Mouse (Mus musculus): ENCODE measurements at regions not wholly inside any gene's neighbourhood (a gene's known extent, or its start where the extent isn't known, plus 50 kb on each side); places are given as distances from the start of the nearest gene placed in this dataset.

GRCm38 (mm10) chr8:112933815-112934214, 364.0 kb downstream of the Cntnap4 start:
- DNase-seq = no peak
- intact Hi-C loops (cut with DNase I) = no loop called here

DNA sequence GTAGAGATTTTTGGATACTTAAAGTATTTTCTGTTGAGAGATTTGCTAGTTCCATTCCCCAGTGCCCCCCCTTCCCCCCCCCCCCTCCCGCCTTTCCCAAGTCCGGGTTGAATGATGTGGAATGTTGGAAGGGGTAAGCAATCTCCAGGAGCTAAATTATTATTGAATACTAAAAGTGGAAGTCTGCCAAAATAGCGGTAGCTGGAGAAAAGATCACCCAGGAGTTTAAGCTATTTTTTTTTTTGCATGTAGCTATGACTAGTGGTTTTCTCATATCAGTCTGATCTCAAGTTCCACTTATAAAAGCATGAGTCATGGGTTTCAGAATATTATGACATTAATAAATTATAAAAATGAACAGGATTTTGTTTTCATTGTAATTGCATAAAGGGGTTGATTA, 365.6 kb downstream of the Cntnap4 start:
- DNase-seq = no peak
- intact Hi-C loops (cut with DNase I) = no loop called here

DNA sequence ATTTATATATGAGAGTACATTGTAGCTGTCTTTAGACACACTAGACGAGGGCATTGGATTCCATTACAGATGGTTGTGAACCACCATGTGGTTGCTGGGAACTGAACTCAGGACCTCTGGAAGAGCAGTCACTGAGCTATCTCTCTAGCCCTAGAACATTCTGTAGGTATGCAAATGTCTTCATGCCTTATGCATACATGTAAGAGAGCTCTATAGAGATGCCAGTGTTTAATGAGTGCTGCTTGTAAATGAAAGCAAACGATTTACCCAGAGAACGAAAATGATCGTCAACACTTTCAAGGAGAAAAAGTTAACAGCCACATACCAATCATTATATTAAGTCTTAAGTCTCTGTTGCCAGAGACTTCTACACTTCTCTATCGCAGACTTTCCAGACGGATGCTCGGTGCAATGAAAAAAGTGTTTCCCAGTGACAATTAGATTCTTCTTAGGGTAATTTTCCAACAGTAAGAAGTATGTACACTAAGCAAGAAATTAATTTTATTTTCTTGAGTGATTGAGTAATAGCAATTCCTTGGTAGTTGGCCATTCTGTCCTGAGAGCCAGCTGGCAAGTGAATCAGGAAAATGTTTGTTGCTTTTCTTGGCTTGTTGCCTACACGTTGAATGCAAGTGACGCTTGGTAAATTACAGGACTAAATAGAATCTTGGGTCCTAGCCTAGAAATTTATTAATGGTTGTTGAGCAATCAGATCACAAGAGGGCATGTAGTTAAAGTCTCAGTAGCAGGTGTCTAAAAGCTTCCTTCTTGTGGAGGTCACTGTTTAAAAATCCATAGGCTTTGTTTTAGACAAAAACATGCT, 366.3 kb downstream of the Cntnap4 start:
- peak; percentile 19 to 25 for DNase-seq
- intact Hi-C loops (cut with DNase I) = no loop called here

GRCm38 (mm10) chr8:112972418-112972817, 402.6 kb downstream of the Cntnap4 start:
- peak; percentile 22 to 62 for DNase-seq
- intact Hi-C loops (cut with DNase I) = loop anchor here (2.0 to 5.0 kb wide), 4 partner anchors 400 to 925 kb away; partner anchors contain the start of gene Cntnap4

DNA sequence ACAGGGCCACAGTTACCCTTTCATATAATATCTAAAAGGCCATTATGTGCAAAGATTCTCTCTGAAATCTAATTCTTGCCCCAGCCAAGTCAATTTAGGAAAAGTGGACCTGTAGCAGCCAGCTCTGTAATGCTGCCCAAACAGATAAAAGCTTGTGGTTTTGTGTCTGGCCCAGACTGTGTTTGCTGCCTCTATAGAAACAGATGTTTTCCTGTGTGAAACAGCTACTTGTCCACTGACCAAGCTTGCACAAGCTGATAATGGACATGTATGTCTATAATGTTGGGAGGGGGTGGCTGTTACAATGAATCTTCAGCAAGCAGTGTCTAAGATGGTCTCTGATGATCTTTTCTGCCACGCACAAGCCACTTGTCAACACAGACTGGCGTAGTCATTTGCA, 405.9 kb downstream of the Cntnap4 start:
- no peak for DNase-seq
- intact Hi-C loops (cut with DNase I) = no loop called here

DNA sequence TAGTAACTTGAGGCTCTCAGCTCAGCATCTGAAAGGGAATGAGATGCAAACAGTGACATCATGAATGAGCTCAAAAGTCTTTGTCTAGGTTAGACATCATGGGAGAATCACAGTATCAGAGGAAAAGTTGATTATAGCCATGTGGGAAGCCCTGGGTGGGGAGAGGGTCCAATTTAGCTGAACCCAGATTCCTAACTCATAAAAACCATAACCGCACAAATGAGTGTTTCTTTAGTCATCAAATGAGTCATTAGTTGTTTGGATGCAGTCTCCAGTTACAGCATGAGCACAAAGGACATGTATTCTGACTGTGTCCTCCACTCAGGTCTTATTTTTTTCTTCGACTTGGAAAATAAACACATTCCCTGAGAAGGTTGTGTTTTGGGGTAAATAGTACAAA, 406.5 kb downstream of the Cntnap4 start:
- intact Hi-C loops (cut with DNase I) = no loop called here
- DNase-seq = no peak

GRCm38 (mm10) chr8:112993781-112994180, 423.9 kb downstream of the Cntnap4 start:
- DNase-seq = no peak
- intact Hi-C loops (cut with DNase I) = no loop called here

GRCm38 (mm10) chr8:113007356-113007755, 437.5 kb downstream of the Cntnap4 start:
- DNase-seq = no peak
- intact Hi-C loops (cut with DNase I) = no loop called here

- DNase-seq = no peak
- intact Hi-C loops (cut with DNase I) = no loop called here
These were observed 459.0 kb downstream of the Cntnap4 start for GRCm38 (mm10) chr8:113028880-113029279.

DNA sequence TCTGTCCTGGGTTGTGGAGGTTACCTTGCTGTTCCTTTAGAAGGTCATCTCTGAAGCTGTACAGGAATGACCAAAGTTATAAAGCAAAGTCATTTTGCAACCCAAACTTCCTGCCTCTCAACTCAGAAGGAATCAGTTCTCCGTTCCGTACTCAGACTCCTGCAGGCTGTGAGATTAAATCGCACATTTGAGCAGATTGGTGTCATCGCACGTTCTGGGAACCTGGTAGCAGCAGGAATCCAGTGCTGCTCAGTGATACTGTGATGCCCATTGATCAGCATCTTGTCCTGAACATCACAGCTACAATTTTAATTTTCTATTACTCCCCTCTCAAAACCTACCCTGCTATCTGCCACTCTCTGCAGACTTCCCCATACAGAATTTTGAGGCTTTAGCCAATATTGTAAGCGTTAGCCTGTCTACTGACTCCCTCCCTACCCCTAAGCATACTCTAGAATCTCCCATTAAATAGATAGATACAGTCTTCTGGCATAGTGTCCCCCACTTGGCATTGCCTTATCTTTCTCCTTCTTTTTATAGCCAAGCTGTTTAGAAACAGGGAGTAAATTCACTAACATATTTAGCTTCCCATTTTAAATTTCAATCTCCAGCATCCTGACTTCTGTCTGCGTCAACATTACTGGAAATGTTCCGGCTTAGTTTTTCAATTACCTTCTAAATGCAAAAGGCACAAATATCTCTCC, 482.1 kb downstream of the Cntnap4 start:
- intact Hi-C loops (cut with DNase I) = no loop called here
- no peak for DNase-seq

GRCm38 (mm10) chr8:113065246-113066169, 495.7 kb downstream of the Cntnap4 start:
- no peak for DNase-seq
- intact Hi-C loops (cut with DNase I) = no loop called here

GRCm38 (mm10) chr8:113066170-113066708, 496.4 kb downstream of the Cntnap4 start:
- DNase-seq = no peak
- intact Hi-C loops (cut with DNase I) = no loop called here

GRCm38 (mm10) chr8:113083976-113084375, 514.1 kb downstream of the Cntnap4 start:
- intact Hi-C loops (cut with DNase I) = no loop called here

DNA sequence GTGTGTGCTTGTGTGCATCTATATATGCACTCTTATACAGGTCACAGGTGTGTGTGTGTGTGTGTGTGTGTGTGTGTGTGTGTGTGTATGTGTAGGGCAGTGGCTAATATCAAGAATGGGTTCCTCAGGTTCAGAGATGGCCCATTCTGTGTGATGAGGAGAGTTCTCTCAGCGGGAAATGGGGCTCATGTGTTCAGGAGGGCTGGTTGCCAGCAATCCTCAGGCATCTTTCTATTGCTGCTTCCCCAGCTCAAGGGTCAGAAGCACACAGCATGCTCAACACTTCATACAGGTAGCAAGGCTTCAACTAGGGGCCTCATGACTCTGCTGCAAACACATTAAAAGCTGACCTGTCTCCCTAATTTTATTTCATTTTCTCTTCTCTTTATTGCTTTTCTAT, 517.7 kb downstream of the Cntnap4 start:
- no peak for DNase-seq
- intact Hi-C loops (cut with DNase I) = no loop called here

More at GRCm38 (mm10) chr8:113083976-113084375, 514.1 kb downstream of the Cntnap4 start:
- DNase-seq = no peak

GRCm38 (mm10) chr8:113111665-113112064, 523.7 kb upstream of the Mon1b start:
- no peak for DNase-seq
- intact Hi-C loops (cut with DNase I) = loop anchor here (2.0 kb wide), 1 partner anchor 471 kb away; no protein-coding TSS in a partner anchor

DNA sequence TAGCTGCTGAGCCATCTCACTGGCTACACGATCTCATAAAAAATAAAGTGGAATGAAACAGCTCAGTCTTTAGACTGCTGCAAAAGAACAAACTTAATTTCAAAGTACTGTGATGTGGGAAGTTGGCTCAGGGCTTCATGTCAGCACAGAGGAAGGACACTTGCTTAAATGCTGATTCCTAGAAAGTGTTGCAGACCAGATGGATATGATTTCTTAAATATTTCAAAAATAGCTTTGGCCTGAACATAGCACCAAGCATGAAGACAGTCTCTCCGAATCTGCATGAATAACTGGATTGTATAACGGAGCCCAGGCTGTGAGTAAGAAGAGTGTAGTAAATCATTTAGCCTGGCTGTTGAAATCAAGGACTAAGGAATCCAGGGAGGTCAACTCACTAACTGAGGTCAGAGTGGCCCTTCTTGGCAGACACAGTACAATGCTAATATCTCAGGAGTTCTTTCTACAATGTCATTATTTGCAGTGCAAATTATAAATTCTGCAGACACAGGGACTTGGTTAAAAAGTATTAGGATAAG, 521.2 kb upstream of the Mon1b start:
- intact Hi-C loops (cut with DNase I) = no loop called here
- DNase-seq = no peak

- intact Hi-C loops (cut with DNase I) = no loop called here
- no peak for DNase-seq
These were observed 518.1 kb upstream of the Mon1b start for GRCm38 (mm10) chr8:113117241-113117640.

DNA sequence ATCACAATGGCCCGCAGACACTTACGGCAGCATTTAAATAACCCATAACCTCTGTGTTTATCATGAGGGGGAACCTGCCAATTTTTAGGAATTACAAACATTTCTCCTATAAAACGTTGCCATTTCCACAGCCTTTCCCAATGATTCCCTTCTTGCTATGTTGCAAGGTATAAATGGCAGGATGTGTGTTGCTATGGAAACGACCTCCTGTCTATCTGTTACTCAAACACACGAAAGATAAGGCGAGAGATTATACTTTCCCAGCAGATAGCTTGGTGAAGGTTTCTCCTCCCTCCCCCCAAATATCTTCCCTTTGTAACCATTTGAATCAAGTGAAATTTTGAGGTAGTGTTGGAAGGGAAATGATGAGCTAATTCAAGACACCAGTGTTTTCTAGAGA, 509.8 kb upstream of the Mon1b start:
- DNase-seq = no peak
- intact Hi-C loops (cut with DNase I) = no loop called here

DNA sequence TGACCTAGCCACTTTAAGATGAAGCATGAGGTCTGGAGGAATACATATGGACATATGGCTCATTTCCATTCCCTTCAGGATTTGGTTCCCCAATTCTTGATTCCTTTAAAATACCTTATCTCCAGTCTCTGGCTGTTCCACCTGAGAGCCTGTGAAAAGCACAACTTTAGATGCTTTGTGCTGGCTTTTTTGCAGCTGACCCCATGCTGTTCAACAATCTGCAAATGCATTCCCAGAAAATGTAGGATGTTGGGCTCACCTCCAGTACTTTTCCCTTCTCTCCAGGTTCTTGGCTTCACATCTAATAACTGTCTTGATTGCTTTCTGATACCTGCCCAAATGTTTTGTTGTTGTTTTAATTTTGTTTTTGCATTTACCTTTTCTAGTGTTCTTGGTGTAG, 498.0 kb upstream of the Mon1b start:
- no peak for DNase-seq
- intact Hi-C loops (cut with DNase I) = no loop called here

DNA sequence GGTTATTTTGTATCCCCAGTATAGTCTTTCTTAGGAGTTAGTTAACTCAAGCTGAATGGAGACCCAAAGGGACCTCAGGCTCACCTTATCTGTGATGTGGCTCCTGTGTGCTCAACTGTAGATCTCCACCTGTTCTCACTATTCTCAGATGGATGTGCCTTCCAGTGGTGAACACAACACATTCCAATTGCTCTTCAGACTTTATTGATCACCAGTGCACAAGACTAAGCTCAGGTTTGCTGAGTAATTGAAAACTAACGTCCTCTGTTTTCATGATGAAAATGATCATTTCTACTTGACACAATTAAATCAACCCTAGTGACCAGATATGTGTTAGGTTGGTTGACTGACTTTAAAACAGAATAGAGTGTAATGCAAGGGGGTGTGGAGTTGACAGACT, 495.4 kb upstream of the Mon1b start:
- no peak for DNase-seq
- intact Hi-C loops (cut with DNase I) = no loop called here

Data from heart, postnatal 36 days (tissue).